In genomic region chr16:17127292-17127691, GRCm38 (mm10) we compare ENCODE assay signal across 9 mouse cellular contexts. TPM values are rescaled to one million over a fixed set of nuclear protein-coding genes. Genes with fewer than 3 reads are reported as not detected.
DNase-seq lines count a peak whose midpoint lies in the region; ATAC-seq and TF ChIP-seq lines count a peak whose summit lies in the region.
"Had no signal": no experiment of that assay in that cellular context is flagged by ENCODE, and none has a peak within 500 bp of the region (broad histone marks: within the 10 kb centered on the region; RNA-seq: fewer than 3 reads in every experiment).

No protein-coding gene starts in this region.

- H3K4me3 ChIP-seq in bone marrow macrophage, adult 2 months (ENCODE audit: insufficient read depth, low read length): no peak overlapping the region
- H3K4me3 ChIP-seq in forebrain, embryonic 13.5 days: no peak overlapping the region
- H3K4me3 ChIP-seq: lung, embryonic 15.5 days had no signal

- WGBS in forebrain, embryonic 13.5 days: 100% methylated on average over 1 of the region's 1 CpGs

- H3K27me3 ChIP-seq in forebrain, embryonic 13.5 days: no peaks in the 10 kb centered on the region
- H3K27me3 ChIP-seq: lung, embryonic 15.5 days had no signal

- H3K9me3 ChIP-seq in forebrain, embryonic 13.5 days (replicated peaks): no peaks in the 10 kb centered on the region
- H3K9me3 ChIP-seq: lung, embryonic 15.5 days had no signal

- peaks cover 8% of the 10 kb centered on the region; the same call in 1 of the 2 replicates for H3K4me1 ChIP-seq in bone marrow macrophage, adult 2 months (ENCODE audit: control insufficient read depth, insufficient read depth, low read length)
- peaks cover 44% of the 10 kb centered on the region for H3K4me1 ChIP-seq in forebrain, embryonic 13.5 days

- peak; percentile 71 for DNase-seq in adrenal gland, postnatal 10 days
- no peak for DNase-seq in adrenal gland, postnatal 4 days (ENCODE audit: low spot score in 2 of 2)
- DNase-seq in left cerebral cortex, postnatal 14 days (ENCODE audit: low spot score in 2 of 2): peak; percentile 56 to 65
- no peak for DNase-seq in left cerebral cortex, adult 9 months (ENCODE audit: low spot score in 2 of 2)
- peak; percentile 63 to 81 for DNase-seq in kidney, postnatal 36 days
- peak; percentile 50 to 66 for DNase-seq in natural killer cell, adult 2 months (ENCODE audit: low spot score in 2 of 2)

- no peak overlapping the region for H3K27ac ChIP-seq in bone marrow macrophage, adult 2 months (ENCODE audit: insufficient read depth, low read depth, low read length)
- H3K27ac ChIP-seq in forebrain, embryonic 13.5 days: no peak overlapping the region
- H3K27ac ChIP-seq: lung, embryonic 15.5 days had no signal

- no peak overlapping the region for H3K4me2 ChIP-seq in forebrain, embryonic 13.5 days
- H3K4me2 ChIP-seq: lung, embryonic 15.5 days had no signal

- no peak for TF ChIP-seq POLR2A in bone marrow macrophage, adult 2 months (IDR thresholded peaks at IDR 0.05; ENCODE audit: borderline replicate concordance, low read depth, low read length)

- ATAC-seq in forebrain, embryonic 13.5 days: no peak

- intact Hi-C loops in left cerebral cortex, postnatal 14 days (cut with DNase I): loop anchor here (2.0 kb wide), 1 partner anchor 82 kb away; the partner anchor contains the start of gene Rimbp3

- TF ChIP-seq CTCF in bone marrow macrophage, adult 2 months (IDR thresholded peaks at IDR 0.05; ENCODE audit: low read depth, low read length): peak; percentile 54; the same call in 1 of the 2 replicates

- H3K36me3 ChIP-seq in forebrain, embryonic 13.5 days (ENCODE audit: poor library complexity, severe bottlenecking): peaks cover 4% of the 10 kb centered on the region; the same call in 1 of the 2 replicates

- no peak overlapping the region for H3K9ac ChIP-seq in forebrain, embryonic 13.5 days
- H3K9ac ChIP-seq: lung, embryonic 15.5 days had no signal

RNA-seq across cellular contexts. Expression of gene 2610318N02Rik, which starts 2.3 kb away (rescaled TPM):
- total RNA-seq in adrenal gland, postnatal 10 days (2021): 1 to 10 TPM; 2.5 to 2.9 TPM
- total RNA-seq in adrenal gland, postnatal 4 days (2021): 10 to 100 TPM in 1 of 2 experiments, 1 to 10 TPM in 1; 8.4 to 13.1 TPM
- 1 to 10 TPM; 2.3 to 3.0 TPM for total RNA-seq in left cerebral cortex, postnatal 14 days (2021)
- polyA plus RNA-seq in bone marrow macrophage, adult 2 months (2012; ENCODE audit: insufficient read depth, insufficient read length, missing spikeins): 3.7 and 4.4 TPM in 2 replicates
- polyA plus RNA-seq in forebrain, embryonic 13.5 days (2015; fragmentation: Nextera tagmentation; extraction: Ambion mirVana): 64.8 and 67.9 TPM in 2 replicates

RNA-seq across cellular contexts. Expression of gene Sdf2l1, which starts 4.9 kb away (rescaled TPM):
- 10 to 100 TPM; 15.6 to 21.7 TPM for total RNA-seq in adrenal gland, postnatal 10 days (2021)
- total RNA-seq in adrenal gland, postnatal 4 days (2021): 10 to 100 TPM; 20.4 to 27.5 TPM
- total RNA-seq in left cerebral cortex, postnatal 14 days (2021): 10 to 100 TPM; 16.8 to 23.1 TPM
- 60.9 and 75.4 TPM in 2 replicates for polyA plus RNA-seq in bone marrow macrophage, adult 2 months (2012; ENCODE audit: insufficient read depth, insufficient read length, missing spikeins)
- 54.6 and 57.5 TPM in 2 replicates for polyA plus RNA-seq in forebrain, embryonic 13.5 days (2015; fragmentation: Nextera tagmentation; extraction: Ambion mirVana)

RNA-seq across cellular contexts. Expression of gene Ppil2, which starts 16.2 kb away (rescaled TPM):
- total RNA-seq in adrenal gland, postnatal 10 days (2021): 10 to 100 TPM; 76.2 to 84.6 TPM
- total RNA-seq in adrenal gland, postnatal 4 days (2021): 100 to 1,000 TPM; 112 to 118 TPM
- 10 to 100 TPM; 84.7 to 85.2 TPM for total RNA-seq in left cerebral cortex, postnatal 14 days (2021)
- 116 and 141 TPM in 2 replicates for polyA plus RNA-seq in bone marrow macrophage, adult 2 months (2012; ENCODE audit: insufficient read depth, insufficient read length, missing spikeins)
- polyA plus RNA-seq in forebrain, embryonic 13.5 days (2015; fragmentation: Nextera tagmentation; extraction: Ambion mirVana): 153 and 165 TPM in 2 replicates

RNA-seq across cellular contexts. Expression of gene Ydjc, which starts 17.1 kb away (rescaled TPM):
- total RNA-seq in adrenal gland, postnatal 10 days (2021): 1 to 10 TPM; 3.9 to 6.7 TPM
- 10 to 100 TPM in 1 of 2 experiments, 1 to 10 TPM in 1; 9.3 to 12.9 TPM for total RNA-seq in adrenal gland, postnatal 4 days (2021)
- 10 to 100 TPM; 37.4 to 38.2 TPM for total RNA-seq in left cerebral cortex, postnatal 14 days (2021)
- 2.0 and 3.5 TPM in 2 replicates for polyA plus RNA-seq in bone marrow macrophage, adult 2 months (2012; ENCODE audit: insufficient read depth, insufficient read length, missing spikeins)
- 11.1 and 12.8 TPM in 2 replicates for polyA plus RNA-seq in forebrain, embryonic 13.5 days (2015; fragmentation: Nextera tagmentation; extraction: Ambion mirVana)

RNA-seq across cellular contexts. Expression of gene Ccdc116, which starts 19.7 kb away (rescaled TPM):
- total RNA-seq in adrenal gland, postnatal 10 days (2021): under 1 TPM; 0.39 to 0.66 TPM
- total RNA-seq in adrenal gland, postnatal 4 days (2021): 1 to 10 TPM in 1 of 2 experiments, under 1 TPM in 1; 0.73 to 1.1 TPM
- 1 to 10 TPM; 4.6 to 5.4 TPM for total RNA-seq in left cerebral cortex, postnatal 14 days (2021)
- polyA plus RNA-seq in bone marrow macrophage, adult 2 months (2012; ENCODE audit: insufficient read depth, insufficient read length, missing spikeins): 0.31 TPM in 1 of 2 replicates, not detected in the other
- 0.53 and 0.93 TPM in 2 replicates for polyA plus RNA-seq in forebrain, embryonic 13.5 days (2015; fragmentation: Nextera tagmentation; extraction: Ambion mirVana)

Comparison
In these comparisons a context has a peak if more than half of its experiments do, and no peak if none do; other contexts are left out.
1. DNase-seq: peak in adrenal gland, postnatal 10 days (single experiment), left cerebral cortex, postnatal 14 days (2 of 2), kidney, postnatal 36 days (2 of 2) and natural killer cell, adult 2 months (2 of 2); none in adrenal gland, postnatal 4 days (0 of 2) and left cerebral cortex, adult 9 months (0 of 2).